Mouse (Mus musculus) small intestine, adult 2 months (tissue): Measurements from ENCODE around the gene Wapl. TPM values are rescaled to one million over a fixed set of nuclear protein-coding genes. Genes with fewer than 3 reads are reported as not detected.

Experiments
- H3K27ac ChIP-seq: fragments of 200-500 bp; 2 replicates; pipeline ENCODE4 v1.5.1; 2012; ENCODE audit warnings: low read depth, low read length, control low read depth, inconsistent platforms; ENCODE audit not compliant: insufficient read depth
- H3K27me3 ChIP-seq: fragments of 200-500 bp; 2 replicates; pipeline ENCODE4 v1.6.1; 2012; ENCODE audit warnings: mild to moderate bottlenecking, moderate library complexity, low read length, inconsistent platforms; ENCODE audit not compliant: control insufficient read depth, insufficient read depth
- H3K36me3 ChIP-seq: fragments of 200-500 bp; 2 replicates; pipeline ENCODE4 v1.6.1; 2012; ENCODE audit warnings: mild to moderate bottlenecking, low read length, control low read depth, inconsistent platforms; ENCODE audit not compliant: control insufficient read depth, insufficient read depth
- H3K4me1 ChIP-seq: fragments of 200-500 bp; 2 replicates; pipeline ENCODE4 v1.6.1; 2012; ENCODE audit warnings: low read length, inconsistent platforms, mixed read lengths; ENCODE audit not compliant: control insufficient read depth, insufficient read depth, insufficient read length
- H3K4me3 ChIP-seq: fragments of 200-500 bp; 2 replicates; pipeline ENCODE4 v1.5.1; 2012; ENCODE audit warnings: low read depth, mild to moderate bottlenecking, control low read depth, inconsistent platforms, low read length, moderate library complexity
- CTCF ChIP-seq: fragments of 200-500 bp; IDR thresholded peaks from 2 replicates; pipeline ENCODE4 v1.5.1; 2012; ENCODE audit warnings: low read depth, mild to moderate bottlenecking, control low read depth, inconsistent platforms, low read length, moderate library complexity, mixed read lengths; ENCODE audit not compliant: insufficient replicate concordance, insufficient read length; ENCODE audit errors: extremely low read depth
- POLR2A ChIP-seq: fragments of 200-500 bp; IDR thresholded peaks from 2 replicates; pipeline ENCODE4 v1.6.1; 2012; ENCODE audit warnings: low read depth, mild to moderate bottlenecking, control low read depth, inconsistent platforms, low read length, moderate library complexity
- WGBS: fragments of 180-500 bp; shearing (Covaris S2); methylation state at CpG from one replicate; pipeline ENCODE4 v1.1.7; 2018; 5-methylcytosine and 5-hydroxymethylcytosine counted together
- polyA plus RNA-seq: library from polyadenylated mRNA; depleted of rRNA; stranded (reverse); fragments of >200 nt; gene quantifications from 2 replicates; pipeline ENCODE4 v1.2.3, GENCODE M21; 2012

Gene Wapl
- polyA plus RNA-seq, 1 experiment: 6.0 TPM

DNA sequence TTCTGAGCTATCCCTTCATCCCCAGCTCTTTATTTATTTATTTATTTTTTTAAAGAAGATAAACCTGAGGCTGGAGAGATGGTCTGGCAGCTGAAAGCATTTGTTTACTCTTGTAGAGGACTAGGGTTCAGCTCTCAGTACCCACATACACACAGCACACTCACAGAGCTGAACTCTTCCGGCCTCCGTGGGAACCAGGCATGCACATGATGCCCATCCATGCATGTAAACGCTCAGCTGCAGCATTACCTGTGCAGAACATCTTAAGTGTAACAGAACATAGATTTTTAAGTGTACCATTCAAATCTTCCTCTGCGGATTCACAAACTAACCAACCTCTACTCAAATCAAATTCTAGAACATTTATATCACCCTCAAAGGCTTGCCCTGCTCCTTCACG, 92.5 kb downstream of the Wapl start:
- Histone ChIP-seq H3K36me3 (no peaks in the 10 kb centered on the region), H3K27ac (no peak overlapping the region), H3K4me3 (no peak overlapping the region), H3K27me3 (no peaks in the 10 kb centered on the region), H3K4me1 (peaks cover 29% of the 10 kb centered on the region)
- no peak for TF ChIP-seq POLR2A
- TF ChIP-seq CTCF: no peak
- WGBS: 91% methylated on average over 5 of the region's 5 CpGs

DNA sequence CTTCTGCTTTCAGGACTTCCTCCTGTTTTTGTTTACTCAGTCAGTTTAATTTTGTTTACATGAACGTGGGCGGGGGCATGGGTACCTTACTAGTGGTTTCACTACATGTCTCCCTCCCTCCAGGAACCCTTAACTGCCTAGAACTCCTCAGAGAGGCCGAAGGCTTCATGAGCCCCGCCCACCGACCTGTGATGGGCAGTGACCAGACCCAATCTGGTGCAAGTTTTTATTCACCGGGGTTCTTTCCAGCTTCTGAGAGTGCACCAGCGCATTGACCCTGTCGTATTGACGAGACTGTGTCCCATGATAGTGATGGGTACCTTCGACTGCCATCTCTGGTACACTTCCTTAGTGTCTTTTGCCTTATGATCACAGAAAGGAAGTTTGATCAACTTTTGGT, 94.6 kb downstream of the Wapl start:
- no peaks in the 10 kb centered on the region for H3K36me3 ChIP-seq
- H3K4me1 ChIP-seq: peaks cover 22% of the 10 kb centered on the region
- WGBS: 4% methylated on average over 10 of the region's 10 CpGs
- no peaks in the 10 kb centered on the region for H3K27me3 ChIP-seq
- TF ChIP-seq CTCF: no peak
- H3K4me3 ChIP-seq: no peak overlapping the region
- H3K27ac ChIP-seq: no peak overlapping the region

DNA sequence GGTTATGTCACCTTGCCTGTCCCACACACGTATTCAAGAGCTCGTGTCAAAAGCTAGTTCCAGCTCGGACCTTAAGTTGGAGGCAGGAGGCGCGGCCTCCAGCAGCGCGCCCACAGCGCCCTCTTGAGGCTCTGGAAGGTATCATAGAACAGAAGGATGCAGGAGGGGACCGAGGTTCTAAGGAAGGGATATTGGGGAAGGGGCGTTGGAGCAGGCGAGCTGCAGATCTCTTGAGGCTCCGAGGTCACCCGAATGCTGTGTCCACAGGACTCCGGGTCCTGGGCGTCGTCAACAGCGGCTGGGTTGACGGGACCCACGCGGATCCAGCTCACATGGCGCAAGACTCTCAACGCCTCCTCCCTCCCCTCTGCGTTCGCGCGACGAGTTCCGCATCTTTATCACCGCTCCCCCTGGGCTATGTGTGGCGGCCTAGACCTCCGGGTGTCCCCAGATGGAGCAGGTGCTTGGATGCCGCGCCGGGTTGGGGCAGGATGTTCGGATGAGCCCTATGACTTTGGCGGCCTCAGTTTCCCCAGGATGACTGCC, 95.4 kb downstream of the Wapl start:
- Histone ChIP-seq H3K4me3 (peak overlapping the region; percentile 56), H3K27ac (no peak overlapping the region), H3K4me1 (peaks cover 20% of the 10 kb centered on the region), H3K36me3 (no peaks in the 10 kb centered on the region), H3K27me3 (no peaks in the 10 kb centered on the region)
- WGBS: 1% methylated on average over 36 of the region's 36 CpGs
- TF ChIP-seq CTCF (peak; percentile 96), POLR2A (no peak)

DNA sequence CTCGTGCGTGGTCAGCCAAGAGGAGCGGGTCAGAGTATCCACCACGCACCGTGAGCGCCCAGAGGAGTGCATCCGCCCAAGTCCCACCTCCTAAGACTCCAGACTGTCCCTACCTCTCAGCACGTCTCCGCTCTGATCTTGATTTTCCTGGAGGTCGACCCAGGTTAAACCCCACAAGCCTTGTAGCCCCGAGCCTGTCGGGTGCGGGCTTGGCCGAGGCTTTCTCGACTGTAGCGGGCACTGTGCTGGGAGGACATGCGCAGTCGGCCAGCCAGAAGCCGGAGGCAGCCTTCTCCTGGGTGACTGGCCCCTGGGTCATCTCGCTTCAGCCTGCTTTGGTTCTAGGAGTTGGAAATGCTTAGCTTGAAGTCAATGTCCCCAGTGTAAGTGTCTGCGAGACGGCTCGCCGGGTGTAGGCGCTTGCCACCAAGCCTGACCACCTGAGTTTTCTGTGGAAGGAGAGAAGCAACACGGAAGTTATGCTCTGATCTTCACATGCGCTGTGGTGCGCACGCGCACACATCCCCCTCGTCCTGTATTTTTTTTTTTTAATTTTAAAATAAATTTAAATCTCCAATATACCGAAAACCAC, 95.9 kb downstream of the Wapl start:
- no peak for TF ChIP-seq CTCF
- TF ChIP-seq POLR2A: no peak
- WGBS: 29% methylated on average over 32 of the region's 32 CpGs
- peak overlapping the region; percentile 20; the same call in 1 of the 2 replicates for H3K27ac ChIP-seq

DNA sequence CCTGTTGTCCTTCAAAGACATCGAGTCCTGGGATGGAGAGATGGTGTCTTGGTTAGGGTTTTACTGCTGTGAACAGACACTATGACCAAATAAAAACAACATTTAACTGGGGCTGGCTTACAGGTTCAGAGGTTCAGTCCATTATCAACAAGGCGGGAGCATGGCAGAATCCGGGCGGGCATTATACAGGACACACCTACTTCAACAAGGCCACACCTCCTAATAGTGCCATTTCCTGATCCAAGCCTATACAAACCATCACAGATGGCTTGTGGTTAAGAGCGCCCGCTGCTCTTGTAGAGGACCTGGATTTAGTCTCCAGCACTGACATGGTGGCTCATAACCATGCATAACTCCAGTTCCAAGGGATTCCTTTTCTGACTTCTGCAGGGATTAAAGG, 96.7 kb downstream of the Wapl start:
- H3K4me3 ChIP-seq: no peak overlapping the region
- H3K27me3 ChIP-seq: no peaks in the 10 kb centered on the region
- H3K27ac ChIP-seq: no peak overlapping the region
- no peaks in the 10 kb centered on the region for H3K36me3 ChIP-seq
- TF ChIP-seq POLR2A (no peak), CTCF (no peak)
- 55% methylated on average over 6 of the region's 6 CpGs for WGBS
- peaks cover 23% of the 10 kb centered on the region for H3K4me1 ChIP-seq

More for the DNA sequence above, 95.9 kb downstream of the Wapl start:
- Histone ChIP-seq H3K4me3 (peak overlapping the region; percentile 56), H3K27me3 (no peaks in the 10 kb centered on the region), H3K4me1 (peaks cover 23% of the 10 kb centered on the region), H3K36me3 (no peaks in the 10 kb centered on the region)

DNA sequence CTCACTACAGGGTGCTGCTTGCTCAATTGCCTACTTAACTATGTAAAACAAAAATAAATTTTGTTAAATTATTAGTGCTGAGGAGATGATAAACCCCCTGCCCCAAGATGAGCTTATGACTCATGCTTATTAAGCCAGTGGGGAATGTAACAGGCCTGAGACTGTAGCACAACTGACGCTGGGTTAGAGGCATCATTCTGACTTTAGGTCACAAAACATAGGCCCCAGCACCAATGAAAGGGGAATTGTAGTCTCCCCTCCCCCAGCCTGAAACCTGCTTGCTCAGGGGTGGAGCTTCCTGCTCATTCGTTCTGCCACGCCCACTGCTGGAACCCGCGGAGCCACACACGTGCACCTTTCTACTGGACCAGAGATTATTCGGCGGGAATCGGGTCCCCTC, 97.9 kb downstream of the Wapl start:
- Histone ChIP-seq H3K27me3 (no peaks in the 10 kb centered on the region), H3K27ac (no peak overlapping the region), H3K4me3 (no peak overlapping the region), H3K36me3 (no peaks in the 10 kb centered on the region), H3K4me1 (peaks cover 23% of the 10 kb centered on the region)
- no peak for TF ChIP-seq POLR2A
- TF ChIP-seq CTCF: no peak
- WGBS: 10% methylated on average over 9 of the region's 9 CpGs

DNA sequence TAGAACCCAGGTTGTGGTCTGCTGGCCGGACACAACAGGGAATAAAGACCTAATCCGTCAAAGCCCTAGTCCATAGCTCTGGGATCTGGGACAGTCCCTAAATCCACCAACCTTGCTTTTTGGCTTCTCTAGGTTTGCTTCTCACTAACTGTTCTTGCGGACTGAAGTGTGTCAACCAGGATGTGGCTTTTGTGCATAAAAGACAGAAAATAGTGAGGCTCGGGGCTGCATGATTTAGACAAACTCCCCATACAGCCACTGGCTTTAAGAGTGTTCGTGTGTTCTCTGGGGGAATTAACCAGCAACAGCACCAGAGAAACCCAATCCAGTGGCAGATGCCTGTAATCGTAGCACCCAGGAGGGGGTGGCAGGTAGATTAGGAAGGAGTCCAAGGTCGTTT, 98.4 kb downstream of the Wapl start:
- Histone ChIP-seq H3K4me3 (no peak overlapping the region), H3K27ac (no peak overlapping the region), H3K4me1 (peaks cover 23% of the 10 kb centered on the region), H3K36me3 (no peaks in the 10 kb centered on the region), H3K27me3 (no peaks in the 10 kb centered on the region)
- TF ChIP-seq CTCF: no peak
- TF ChIP-seq POLR2A: no peak
- WGBS: 67% methylated on average over 7 of the region's 7 CpGs

DNA sequence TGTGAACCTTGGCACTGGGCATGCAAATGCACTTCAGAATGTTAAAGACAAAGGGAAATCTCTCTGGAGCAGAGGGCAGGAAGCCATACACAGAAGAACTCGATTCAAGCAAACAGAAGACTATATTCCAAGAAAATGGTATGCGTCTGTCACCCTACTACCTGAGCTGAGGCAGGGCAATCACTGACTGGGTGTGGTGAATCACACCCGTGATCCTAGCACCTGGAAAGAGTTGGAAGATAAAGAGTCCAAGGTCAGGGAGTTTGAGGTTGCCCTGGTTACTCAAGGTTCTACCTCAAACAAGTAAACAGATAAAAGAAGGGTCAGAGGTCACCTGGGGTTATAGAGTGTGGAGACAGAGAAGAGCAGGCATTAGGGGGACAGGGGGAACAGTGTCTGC, 100.0 kb downstream of the Wapl start:
- Histone ChIP-seq H3K4me1 (peaks cover 25% of the 10 kb centered on the region), H3K4me3 (no peak overlapping the region), H3K27ac (peak overlapping the region; percentile 64), H3K36me3 (no peaks in the 10 kb centered on the region), H3K27me3 (no peaks in the 10 kb centered on the region)
- WGBS: 26% methylated on average over 3 of the region's 3 CpGs
- TF ChIP-seq POLR2A: no peak
- TF ChIP-seq CTCF: no peak
